Mouse (Mus musculus) CD4-positive helper T cell, adult 2 months (primary cell): Measurements from ENCODE around the gene Pdss1.

Experiments used
- DNase-seq: peaks from one replicate; pipeline ENCODE4 v3.0.0-alpha.2; 2012; ENCODE audit warnings: low read depth, missing footprints, low spot score

The Pdss1 gene

DNA sequence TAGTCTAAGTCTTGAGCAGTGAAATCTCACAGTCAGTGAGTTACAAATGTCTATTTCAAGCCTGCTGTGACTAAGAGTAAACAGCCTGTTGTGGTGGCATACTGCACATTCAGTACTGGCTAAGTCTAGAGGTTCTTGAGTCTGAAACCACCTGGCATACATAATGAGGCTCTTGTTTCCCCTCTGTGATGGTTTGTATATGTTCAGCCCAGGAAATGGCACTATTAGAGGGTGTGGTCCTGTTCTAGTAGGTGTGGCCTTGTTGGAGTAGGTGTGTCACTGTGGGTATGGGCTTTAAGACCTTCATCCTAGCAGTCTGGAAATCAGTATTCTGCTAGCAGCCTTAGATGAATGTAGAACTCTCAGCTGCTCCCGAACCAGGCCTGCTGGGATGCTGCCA is 62.1 kb downstream of the Pdss1 start:
- DNase-seq = peak; percentile 9

DNA sequence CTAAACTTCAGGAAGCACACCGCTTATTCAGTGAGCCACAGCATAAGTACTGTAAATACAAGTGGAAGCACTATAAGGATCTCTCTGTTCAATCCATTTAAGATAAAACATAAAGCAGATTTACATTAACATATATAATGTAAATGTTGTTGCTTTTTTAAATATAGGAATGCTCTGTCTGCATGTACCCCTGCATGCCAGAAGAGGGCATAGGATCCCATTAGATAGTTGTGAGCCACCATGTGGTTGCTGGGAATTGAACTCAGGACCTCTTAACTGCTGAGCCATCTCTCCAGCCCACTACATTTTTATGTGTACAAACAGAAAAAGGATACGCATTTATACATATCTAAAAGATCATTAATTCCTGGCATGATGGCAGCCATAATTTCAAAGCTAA is 66.4 kb downstream of the Pdss1 start:
- peak; percentile 5 for DNase-seq

- DNase-seq = peak; percentile 17
These were observed 66.9 kb downstream of the Pdss1 start for GRCm38 (mm10) chr2:22962242-22962641.

DNA sequence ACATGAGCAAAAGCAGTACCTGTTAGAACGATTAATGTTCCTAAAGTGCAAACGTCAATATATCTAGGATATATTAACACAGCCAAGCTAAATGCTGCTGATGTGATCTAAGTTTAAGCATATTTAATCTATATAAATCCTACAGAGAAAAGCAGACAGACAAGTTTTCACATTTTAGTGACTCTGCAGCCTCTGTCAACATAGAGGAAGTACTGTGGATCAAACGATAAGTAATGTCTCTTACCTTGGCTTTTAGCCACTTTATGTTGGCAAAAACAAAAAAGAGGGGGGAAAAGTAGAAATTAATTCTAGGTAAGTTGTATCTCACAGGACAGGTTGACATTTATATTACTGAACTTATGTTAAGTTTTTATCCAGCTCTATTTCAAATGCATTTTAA is 67.6 kb downstream of the Pdss1 start:
- no peak for DNase-seq

DNA sequence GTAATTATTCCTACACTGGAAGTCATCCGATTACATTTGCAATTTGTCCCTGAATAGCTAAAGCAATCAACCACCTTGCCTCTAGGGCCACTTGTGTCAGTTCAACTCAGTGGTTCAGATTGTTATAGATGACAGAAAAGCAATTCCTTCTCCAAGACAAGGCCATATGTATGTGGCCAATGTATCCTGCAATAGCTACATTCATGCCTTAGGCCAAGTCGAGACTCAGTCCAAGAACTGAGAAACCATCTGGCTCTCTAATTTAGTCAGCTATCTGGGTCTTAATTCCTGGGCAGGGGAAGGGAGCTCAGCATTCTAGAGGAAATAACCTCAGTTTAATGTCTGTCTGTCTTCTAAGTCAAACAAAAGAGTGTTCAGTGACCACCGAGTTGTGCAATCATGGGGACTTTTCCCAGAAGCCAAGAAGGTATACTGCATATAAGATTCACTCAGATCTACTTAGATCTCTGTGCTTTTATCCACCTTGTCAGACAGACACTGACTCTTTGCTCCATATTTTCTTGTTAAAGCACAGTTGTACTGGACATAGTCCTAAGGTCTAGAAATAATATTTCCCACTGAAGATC is 82.2 kb downstream of the Pdss1 start:
- DNase-seq = no peak

DNA sequence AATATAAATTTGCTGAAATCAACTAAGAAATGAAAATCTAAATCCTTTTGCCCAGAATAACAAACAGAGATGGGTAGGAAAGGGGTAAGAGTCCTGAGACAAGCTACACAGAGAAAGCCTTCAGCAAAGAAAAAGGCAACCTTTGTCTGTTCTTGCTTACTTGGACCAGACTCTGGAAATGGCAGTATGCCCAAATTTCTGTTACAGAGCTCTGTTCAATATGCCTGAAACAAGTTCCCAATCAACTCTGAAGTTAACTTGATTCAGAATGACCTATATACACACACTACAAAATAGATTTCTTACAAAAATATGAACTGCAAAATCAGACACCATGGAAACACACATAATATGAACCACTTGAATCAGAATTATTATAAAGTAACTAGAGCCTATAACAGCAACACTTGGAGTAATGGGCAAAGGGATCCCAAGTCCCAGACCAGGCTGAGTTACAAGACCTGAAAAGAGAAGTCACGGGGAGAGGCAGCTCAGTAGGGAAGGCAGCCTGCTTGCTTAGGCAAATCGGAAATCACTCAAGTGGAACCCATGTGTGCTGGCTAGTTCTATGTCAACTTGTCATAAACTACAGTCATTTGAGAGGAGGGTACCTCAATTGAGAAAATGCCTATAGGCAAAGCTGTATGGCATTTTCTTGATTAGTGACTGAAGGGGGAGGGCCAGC is 90.8 kb downstream of the Pdss1 start:
- DNase-seq = no peak
